In genomic region chr11:75336676-75337075, GRCm38 (mm10) we compare ENCODE assay signal across 11 mouse cellular contexts. TPM values are rescaled to one million over a fixed set of nuclear protein-coding genes. Genes with fewer than 3 reads are reported as not detected.
A peak's percentile ranks its signal among the peaks of the same experiment; 100 is the strongest.
DNase-seq lines count a peak whose midpoint lies in the region; ATAC-seq and TF ChIP-seq lines count a peak whose summit lies in the region.
"Had no signal": no experiment of that assay in that cellular context is flagged by ENCODE, and none has a peak within 500 bp of the region (broad histone marks: within the 10 kb centered on the region; RNA-seq: fewer than 3 reads in every experiment).

No protein-coding gene starts in this region.

- no peaks in the 10 kb centered on the region for H3K4me1 ChIP-seq in hindbrain, embryonic 15.5 days (replicated peaks)
- no peaks in the 10 kb centered on the region for H3K4me1 ChIP-seq in hindbrain, postnatal 0 days (ENCODE audit: insufficient read depth, low read length)
- H3K4me1 ChIP-seq in kidney, adult 2 months (ENCODE audit: control insufficient read depth, insufficient read depth, low read length) = no peaks in the 10 kb centered on the region

- TF ChIP-seq POLR2A in kidney, adult 2 months (IDR thresholded peaks at IDR 0.05; ENCODE audit: low read depth, low read length) = no peak

- peaks cover 13% of the 10 kb centered on the region for H3K36me3 ChIP-seq in hindbrain, embryonic 15.5 days
- H3K36me3 ChIP-seq in hindbrain, postnatal 0 days (ENCODE audit: insufficient read depth, low read length) = 0 out of 2 replicates have a peak, but pooled peaks cover 4% of the 10 kb centered on the region
- H3K36me3 ChIP-seq in kidney, adult 2 months (ENCODE audit: control insufficient read depth, insufficient read depth, low read length) = peaks cover 5% of the 10 kb centered on the region

- WGBS in hindbrain, embryonic 15.5 days = 77% methylated on average over 8 of the region's 8 CpGs
- WGBS in hindbrain, postnatal 0 days = 71% methylated on average over 8 of the region's 8 CpGs
- WGBS in kidney, adult 2 months = 65% methylated on average over 8 of the region's 8 CpGs

- H3K9me3 ChIP-seq in hindbrain, embryonic 15.5 days = no peaks in the 10 kb centered on the region
- no peaks in the 10 kb centered on the region for H3K9me3 ChIP-seq in hindbrain, postnatal 0 days (ENCODE audit: low read length)
- H3K9me3 ChIP-seq: lung, embryonic 15.5 days had no signal

- H3K9ac ChIP-seq in hindbrain, embryonic 15.5 days = no peak overlapping the region
- H3K9ac ChIP-seq in hindbrain, postnatal 0 days (replicated peaks; ENCODE audit: low read length) = no peak overlapping the region
- H3K9ac ChIP-seq: lung, embryonic 15.5 days had no signal

- H3K27me3 ChIP-seq in hindbrain, embryonic 15.5 days = no peaks in the 10 kb centered on the region
- no peaks in the 10 kb centered on the region for H3K27me3 ChIP-seq in hindbrain, postnatal 0 days (ENCODE audit: insufficient read depth, low read length)
- H3K27me3 ChIP-seq in kidney, adult 2 months (replicated peaks; ENCODE audit: control insufficient read depth, insufficient read depth, low read length) = no peaks in the 10 kb centered on the region
- H3K27me3 ChIP-seq: lung, embryonic 15.5 days had no signal

- no peak overlapping the region for H3K4me3 ChIP-seq in hindbrain, embryonic 15.5 days
- no peak overlapping the region for H3K4me3 ChIP-seq in hindbrain, postnatal 0 days (ENCODE audit: low read length)
- no peak overlapping the region for H3K4me3 ChIP-seq in kidney, adult 2 months (ENCODE audit: insufficient read depth, low read depth, low read length)
- H3K4me3 ChIP-seq: lung, embryonic 15.5 days had no signal

- no peak for DNase-seq in hindbrain, postnatal 0 days (ENCODE audit: low spot score)
- peak; percentile 88 for DNase-seq in CD4-positive helper T cell, adult 2 months (ENCODE audit: low read depth, low spot score)
- peak; percentile 79 to 80 for DNase-seq in natural killer cell, adult 2 months (ENCODE audit: low spot score in 2 of 2)
- no peak for DNase-seq in kidney, adult 2 months
- no peak for DNase-seq in ovary, postnatal 10 days (ENCODE audit: low spot score)
- no peak for DNase-seq in frontal cortex, postnatal 36 days (ENCODE audit: low spot score in 2 of 2)
- DNase-seq: gastrocnemius, postnatal 25 days; kidney, postnatal 14 days had no signal

- no peak overlapping the region for H3K4me2 ChIP-seq in hindbrain, embryonic 15.5 days
- no peak overlapping the region for H3K4me2 ChIP-seq in hindbrain, postnatal 0 days (ENCODE audit: low read depth, low read length)
- H3K4me2 ChIP-seq: lung, embryonic 15.5 days had no signal

- ATAC-seq in hindbrain, embryonic 15.5 days (ENCODE audit: low FRiP score, low read depth) = no peak
- ATAC-seq in hindbrain, postnatal 0 days = no peak
- ATAC-seq in inflammation-experienced regulatory T-cells, adult 6 months = peak; percentile 93

- 0 out of 2 replicates have a peak overlapping the region, but pooled peaks have one; percentile 8 for H3K27ac ChIP-seq in hindbrain, embryonic 15.5 days (replicated peaks)
- no peak overlapping the region for H3K27ac ChIP-seq in hindbrain, postnatal 0 days
- H3K27ac ChIP-seq in kidney, adult 2 months (ENCODE audit: insufficient read depth, low read depth, low read length) = no peak overlapping the region
- H3K27ac ChIP-seq: lung, embryonic 15.5 days had no signal

- no peak for TF ChIP-seq CTCF in hindbrain, postnatal 0 days (IDR thresholded peaks at IDR 0.05; ENCODE audit: low read depth)
- TF ChIP-seq CTCF in kidney, adult 2 months (conservative IDR thresholded peaks at IDR 0.05; ENCODE audit: insufficient read depth, insufficient read length, low read depth, low read length) = no peak

RNA-seq across cellular contexts. Expression of gene Rpa1, which starts 11.4 kb away (rescaled TPM):
- 54.4 and 61.4 TPM in 2 replicates for polyA plus RNA-seq in hindbrain, embryonic 15.5 days (2015; fragmentation: Nextera tagmentation; extraction: Ambion mirVana)
- 66.9 and 105 TPM in 2 replicates for total RNA-seq in hindbrain, postnatal 0 days (2014; rRNA removed)
- polyA plus RNA-seq in hindbrain, postnatal 0 days (2015; fragmentation: Nextera tagmentation; extraction: Ambion mirVana) = 51.1 and 55.5 TPM in 2 replicates
- polyA plus RNA-seq in inflammation-experienced regulatory T-cells, adult 6 months (2017; shearing (Covaris generic)) = 100 to 1,000 TPM; 199 to 296 (median 217) TPM
- 17.0 and 21.3 TPM in 2 replicates for polyA plus RNA-seq in kidney, adult 2 months (2012; rRNA removed)

RNA-seq across cellular contexts. Expression of gene Smyd4, which starts 11.6 kb away (rescaled TPM):
- polyA plus RNA-seq in hindbrain, embryonic 15.5 days (2015; fragmentation: Nextera tagmentation; extraction: Ambion mirVana) = 15.6 and 16.8 TPM in 2 replicates
- 12.7 and 14.1 TPM in 2 replicates for total RNA-seq in hindbrain, postnatal 0 days (2014; rRNA removed)
- polyA plus RNA-seq in hindbrain, postnatal 0 days (2015; fragmentation: Nextera tagmentation; extraction: Ambion mirVana) = 17.1 and 17.7 TPM in 2 replicates
- 10 to 100 TPM; 10.8 to 25.4 (median 23.2) TPM for polyA plus RNA-seq in inflammation-experienced regulatory T-cells, adult 6 months (2017; shearing (Covaris generic))
- 7.1 and 7.2 TPM in 2 replicates for polyA plus RNA-seq in kidney, adult 2 months (2012; rRNA removed)

Comparison
In these comparisons a context has a peak if more than half of its experiments do, and no peak if none do; other contexts are left out.
1. DNase-seq: peak in CD4-positive helper T cell, adult 2 months (single experiment) and natural killer cell, adult 2 months (2 of 2); none in hindbrain, postnatal 0 days (single experiment), kidney, adult 2 months (single experiment), ovary, postnatal 10 days (single experiment) and frontal cortex, postnatal 36 days (0 of 2).